Mouse (Mus musculus) brain, adult 2 months (tissue): ENCODE data around the gene Praf2.

ENCODE experiments used
- DNase-seq: peaks from one replicate; pipeline ENCODE4 v3.0.0; 2011; ENCODE audit warnings: low read depth, low spot score

The Praf2 gene

GRCm38 (mm10) chrX:7778450-7779244 is 50.4 kb downstream of the Praf2 start:
- no peak for DNase-seq

DNA sequence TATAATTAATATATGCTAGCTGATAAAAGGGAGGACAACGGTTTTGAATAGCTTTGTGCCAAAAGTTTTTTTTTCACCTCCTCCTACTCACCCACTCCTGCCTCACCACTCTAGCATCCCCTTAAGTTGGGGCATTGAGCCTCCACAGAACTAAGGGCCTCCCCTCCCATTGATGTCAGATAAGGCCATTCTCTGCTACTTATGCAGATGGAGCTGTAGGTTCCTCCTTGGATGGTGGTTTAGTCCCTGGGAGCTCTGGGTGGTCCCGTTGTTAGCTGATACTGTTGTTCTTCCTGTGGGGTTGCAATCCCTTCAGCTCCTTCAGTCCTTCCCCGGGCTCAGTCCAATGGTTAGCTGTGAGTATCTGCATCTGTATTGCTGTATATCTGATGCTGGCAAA is 51.1 kb downstream of the Praf2 start:
- no peak for DNase-seq
